Mouse (Mus musculus) skeletal muscle tissue, adult 2 months (tissue): ENCODE measurements around the gene Fbn1.

ENCODE experiments used
- DNase-seq: peaks from one replicate; pipeline ENCODE4 v3.0.0-alpha.2; 2012; ENCODE audit warnings: low read depth, low spot score

Fbn1 gene

DNA sequence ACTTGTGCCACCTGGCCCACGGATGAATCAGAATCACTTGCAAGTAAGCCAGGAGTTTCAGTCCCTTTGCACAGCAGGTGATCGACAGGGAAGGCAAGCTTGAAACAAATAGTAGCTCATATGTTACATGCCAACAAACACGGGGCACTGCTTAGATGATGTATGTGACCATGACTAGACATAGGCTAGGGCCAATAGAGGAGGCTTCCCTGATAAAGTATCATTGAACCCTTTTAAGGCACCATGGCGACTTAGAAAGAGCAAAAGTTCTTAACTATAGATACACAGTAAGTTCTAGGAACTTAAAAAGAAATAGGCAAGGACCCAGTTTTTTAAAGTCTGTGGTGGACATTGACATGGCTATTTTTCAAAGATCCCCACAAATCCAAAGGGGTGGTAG is at the start of gene Fbn1:
Fbn1 (minus strand) TSS at position 101 of the 400 bp plus-strand sequence.
- no peak for DNase-seq

DNA sequence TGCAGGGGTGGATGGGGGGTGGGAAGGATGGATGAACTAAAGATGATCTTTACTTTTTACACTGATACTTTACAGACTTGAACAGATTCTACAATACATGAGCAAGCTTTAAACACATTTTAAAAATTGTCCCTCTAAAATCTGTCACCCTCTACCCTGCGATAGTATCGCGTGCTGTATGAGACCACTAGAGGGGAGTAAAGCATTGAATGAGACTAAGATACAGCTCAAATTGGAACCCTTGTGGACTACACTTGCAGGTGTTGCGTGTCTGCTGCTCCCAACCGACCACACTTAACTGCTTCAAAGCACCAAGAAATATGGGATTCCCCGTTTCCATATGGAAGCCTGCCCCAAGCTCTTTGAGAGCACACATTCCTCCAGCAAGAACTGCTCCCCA is 48.0 kb upstream of the Fbn1 start:
- no peak for DNase-seq

DNA sequence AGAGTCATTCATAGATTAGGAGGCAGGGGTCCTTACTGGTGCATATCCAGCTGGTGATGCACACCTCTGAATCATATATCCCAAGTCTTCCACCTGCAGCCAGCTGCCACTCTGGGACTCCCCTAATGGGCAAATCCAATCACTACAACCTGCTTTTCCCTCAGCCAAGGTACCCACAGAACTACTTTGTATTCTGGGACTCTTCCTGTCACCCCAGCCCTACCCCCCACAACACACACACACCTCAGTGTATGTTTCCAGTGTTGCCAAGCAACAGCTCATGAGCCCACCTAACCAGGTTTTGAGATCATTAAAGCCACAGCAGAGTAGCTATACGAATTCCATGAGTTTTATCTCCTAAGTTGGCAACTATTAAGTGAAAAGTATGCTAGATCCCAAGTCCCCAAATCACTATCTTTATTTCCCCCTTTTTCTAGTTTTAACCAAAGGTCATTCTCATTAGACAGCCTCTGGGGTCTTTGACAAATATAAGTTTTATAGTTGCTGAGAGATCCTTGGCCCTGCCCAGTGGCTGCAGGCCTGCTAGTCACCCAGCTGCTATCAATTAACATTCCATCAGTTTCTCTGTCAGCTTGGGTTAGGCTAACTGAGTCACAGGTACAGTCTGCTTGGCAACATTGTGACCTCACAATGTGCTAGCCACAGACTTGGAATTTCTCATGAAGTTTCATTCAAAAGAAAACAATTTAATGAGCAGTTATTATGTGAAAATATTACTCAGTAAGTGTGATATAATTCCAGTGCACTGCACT is 41.2 kb upstream of the Fbn1 start:
- DNase-seq: no peak

DNA sequence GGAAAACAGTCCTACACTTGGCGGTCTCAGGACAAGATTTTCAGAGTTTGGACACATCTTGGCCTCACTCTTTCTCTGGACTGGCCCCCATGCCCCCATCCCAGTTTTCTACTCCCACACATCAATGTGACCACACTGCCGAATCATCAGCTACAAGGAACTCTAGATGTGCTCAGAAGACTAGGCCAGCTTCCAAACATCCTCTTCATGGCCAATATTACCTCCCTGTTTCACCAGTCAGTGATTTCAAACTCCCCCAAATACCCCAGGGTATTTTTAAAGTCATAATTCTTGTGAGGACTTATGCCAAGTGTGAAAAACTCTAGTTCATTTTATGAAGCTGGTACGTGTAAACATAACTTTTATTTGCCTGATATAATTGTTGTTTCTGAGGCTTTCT is 37.2 kb upstream of the Fbn1 start:
- no peak for DNase-seq

DNA sequence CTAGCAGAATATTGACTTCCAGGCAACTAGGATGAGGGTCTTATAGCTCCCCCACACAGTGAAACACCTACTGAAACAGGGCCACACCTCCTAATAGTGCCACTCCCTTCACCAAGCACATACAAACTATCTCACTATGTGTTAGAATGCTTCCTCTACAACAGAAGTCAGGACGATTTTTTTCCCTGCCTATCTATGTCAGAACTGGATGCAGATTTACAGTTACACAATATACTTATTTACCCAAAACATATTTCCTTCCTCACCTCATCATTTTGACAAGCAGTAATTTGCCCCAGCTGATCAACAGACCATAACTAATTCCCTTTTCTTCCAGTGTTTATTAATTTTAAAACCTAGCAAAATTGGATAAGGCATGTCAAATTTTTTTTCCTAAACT is 35.9 kb upstream of the Fbn1 start:
- no peak for DNase-seq

DNA sequence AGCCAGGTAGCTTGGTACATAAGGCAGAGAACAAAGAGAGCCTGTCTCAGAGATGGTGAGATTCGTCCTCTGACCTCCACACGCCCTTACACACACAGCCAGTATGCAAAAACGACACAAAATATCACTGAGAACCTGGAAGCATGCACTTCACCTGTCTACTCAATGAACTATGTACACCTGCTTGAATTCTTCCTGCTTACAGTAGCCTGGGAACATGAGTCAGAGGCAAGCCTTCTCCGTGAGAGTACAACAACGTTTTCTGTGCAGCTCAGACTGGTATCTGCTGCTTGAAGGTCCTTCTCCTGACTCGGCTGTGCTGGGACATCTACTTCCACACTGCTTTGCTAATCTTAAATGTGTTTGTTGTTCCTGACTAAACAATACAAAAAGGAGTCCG is 33.7 kb upstream of the Fbn1 start:
- DNase-seq: no peak

DNA sequence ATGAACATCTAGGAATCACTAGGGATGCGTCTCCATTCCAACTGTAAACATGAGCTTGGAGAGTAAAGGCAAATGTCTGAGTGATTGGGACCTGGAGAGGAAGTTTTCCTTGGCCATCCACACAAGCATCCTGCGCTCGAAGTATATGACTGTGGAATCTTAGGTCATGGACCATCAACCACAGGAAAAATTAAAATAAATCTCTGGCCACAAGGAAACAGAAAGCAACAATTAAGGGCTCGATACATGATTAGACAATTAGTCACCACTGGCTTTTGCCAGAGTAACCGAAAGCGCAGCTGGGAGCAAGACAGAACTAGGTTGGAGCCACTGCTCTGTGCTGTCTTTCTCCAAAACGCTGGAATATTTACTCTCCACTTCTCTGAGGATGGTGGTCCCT is 32.8 kb upstream of the Fbn1 start:
- DNase-seq: peak; percentile 14

DNA sequence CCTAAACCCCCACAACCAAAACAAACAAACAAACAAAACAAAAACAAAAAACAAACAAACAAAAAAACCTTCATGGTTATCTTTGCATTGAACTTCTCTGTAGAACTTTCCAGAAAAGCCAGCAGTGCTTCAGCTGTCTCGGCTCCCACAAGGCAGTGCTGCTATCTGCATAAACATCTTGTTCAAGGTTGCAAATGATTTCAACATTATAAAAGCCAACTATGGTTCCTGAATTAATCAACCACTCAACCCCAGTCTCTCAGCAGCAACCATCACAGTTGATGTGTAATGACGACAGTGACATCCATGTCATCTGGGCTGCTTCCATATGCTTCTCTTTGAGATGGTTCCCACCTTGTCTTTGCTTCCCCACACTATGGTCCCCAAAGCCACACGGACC is 31.8 kb upstream of the Fbn1 start:
- no peak for DNase-seq

DNA sequence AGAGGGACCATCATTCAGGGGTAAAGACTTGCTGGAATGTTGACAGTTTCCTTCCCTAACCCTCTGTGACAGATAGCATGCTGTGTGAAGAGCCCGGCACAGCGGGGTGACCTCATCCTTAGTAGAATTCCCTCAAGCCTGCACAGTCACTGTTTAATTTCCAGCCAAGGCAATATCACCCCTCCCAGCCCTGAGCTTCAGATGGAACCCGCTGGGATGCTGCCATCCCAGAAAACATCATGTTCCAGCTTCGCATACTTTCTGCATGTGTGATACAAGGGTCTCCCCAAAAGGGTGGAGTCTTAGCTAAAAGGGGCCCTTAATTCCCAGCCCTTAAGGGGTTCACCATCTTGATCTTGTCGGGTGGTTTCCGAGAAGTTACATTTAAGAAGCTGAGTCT is 22.9 kb upstream of the Fbn1 start:
- peak; percentile 83 for DNase-seq

DNA sequence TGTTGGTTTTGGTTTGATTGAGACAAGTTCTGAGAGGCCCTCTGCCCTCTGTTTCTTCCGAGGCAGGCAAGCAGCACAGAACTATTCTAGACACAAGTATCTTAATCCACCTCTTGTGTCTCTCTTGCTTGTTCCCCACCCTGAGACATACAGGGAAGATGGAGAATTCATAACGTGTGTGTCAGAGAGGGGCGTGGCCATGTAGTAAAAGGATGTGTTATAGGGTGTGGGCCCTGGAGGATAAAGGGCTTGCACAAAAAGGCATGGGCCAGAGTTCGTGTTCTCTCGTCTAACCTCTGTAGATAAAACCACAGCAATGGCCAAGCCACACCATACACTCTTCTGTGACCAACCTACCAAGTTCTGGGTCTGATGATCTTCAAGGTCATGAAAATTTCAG is 18.8 kb upstream of the Fbn1 start:
- DNase-seq: no peak

DNA sequence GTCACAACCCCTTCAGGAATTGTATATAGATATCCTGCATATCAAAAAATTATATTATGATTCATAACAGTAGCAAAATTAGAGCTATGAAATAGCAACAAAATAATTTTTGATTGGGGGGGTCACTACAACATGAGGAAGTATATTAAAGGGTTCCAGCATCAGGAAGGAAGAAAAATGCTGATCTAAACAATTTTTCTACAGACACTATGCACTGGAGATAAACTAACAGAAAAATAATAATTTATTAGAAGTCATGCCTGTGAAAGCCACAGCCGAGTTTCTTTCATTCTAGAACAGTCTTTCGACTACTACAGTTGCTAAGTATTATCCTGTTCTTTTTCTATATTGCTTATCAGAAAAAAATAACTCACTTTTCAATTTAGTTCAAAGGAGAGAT is 17.7 kb upstream of the Fbn1 start:
- no peak for DNase-seq

DNA sequence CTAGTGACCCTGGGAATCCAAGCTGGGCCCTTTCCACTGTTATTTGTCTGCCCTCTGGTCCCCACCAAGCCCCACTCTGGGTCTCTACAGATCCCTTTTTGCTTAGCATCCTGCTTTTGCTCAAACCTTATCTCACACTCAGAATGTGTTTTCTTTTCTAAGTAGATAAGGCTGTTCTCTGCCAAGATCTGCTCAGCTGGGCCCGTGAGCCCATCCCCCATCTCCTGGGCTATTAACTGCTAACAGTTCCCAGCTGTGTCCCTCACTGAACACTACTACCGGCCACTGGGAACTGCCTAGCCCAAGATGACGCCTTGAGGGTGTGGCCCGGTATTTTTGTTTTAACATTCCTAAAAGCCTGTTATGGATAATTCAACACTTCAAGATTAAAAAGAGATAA is 8.8 kb upstream of the Fbn1 start:
- DNase-seq: peak; percentile 59

DNA sequence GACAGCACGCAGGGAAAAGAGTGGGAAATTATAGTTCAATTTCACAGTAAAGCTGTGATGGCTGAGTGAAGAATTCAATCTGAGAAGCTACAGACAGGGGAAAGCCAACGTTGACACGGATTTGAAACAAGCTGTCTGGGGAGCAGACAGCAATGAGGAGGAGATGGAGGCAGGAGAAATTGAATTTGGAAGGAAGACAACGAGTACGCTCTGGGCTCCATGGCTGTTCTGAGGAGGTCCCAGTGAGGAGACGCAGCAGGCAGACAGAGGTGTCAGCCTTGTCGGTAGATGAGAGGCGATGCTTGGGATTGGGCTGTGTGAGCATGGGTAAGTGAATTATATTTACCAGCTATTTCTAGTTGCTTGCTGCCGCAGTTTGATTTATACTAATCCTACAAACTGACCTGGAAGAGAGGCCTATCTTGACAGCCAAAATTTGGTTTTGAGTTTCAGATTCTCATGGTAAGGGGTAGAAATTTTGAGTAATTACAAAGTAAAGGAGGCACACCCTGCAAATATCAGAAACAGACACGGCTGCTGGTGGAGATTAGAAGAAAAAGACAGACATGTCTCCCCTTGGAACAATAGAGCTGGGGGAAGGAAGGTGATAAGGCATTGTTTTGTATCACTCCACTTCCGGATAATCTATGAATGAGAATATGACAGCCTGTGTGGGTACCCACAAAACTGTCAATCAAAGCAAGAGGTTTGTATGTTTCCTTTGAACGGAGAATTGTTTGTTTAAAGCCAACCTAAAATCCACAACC is 7.7 kb upstream of the Fbn1 start:
- no peak for DNase-seq

DNA sequence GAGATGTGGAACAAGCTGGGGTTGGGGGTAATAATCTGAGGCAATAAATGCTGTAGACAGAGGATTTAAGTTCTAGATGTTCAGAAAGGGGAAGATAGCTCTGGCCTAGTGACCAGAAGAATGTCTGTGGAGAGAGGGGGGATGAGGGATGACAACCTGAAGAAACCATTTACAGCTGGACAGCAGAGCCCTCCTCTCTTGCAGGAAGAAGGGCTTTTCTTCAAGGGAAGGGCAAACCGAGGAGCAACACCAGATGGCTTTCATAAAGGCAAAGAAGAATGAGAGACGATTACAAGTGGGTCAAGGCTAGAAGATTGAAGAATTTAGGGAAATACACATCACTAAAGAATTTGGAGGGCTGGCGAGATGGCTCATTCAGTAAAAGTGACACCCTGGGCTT is 6.6 kb upstream of the Fbn1 start:
- no peak for DNase-seq

DNA sequence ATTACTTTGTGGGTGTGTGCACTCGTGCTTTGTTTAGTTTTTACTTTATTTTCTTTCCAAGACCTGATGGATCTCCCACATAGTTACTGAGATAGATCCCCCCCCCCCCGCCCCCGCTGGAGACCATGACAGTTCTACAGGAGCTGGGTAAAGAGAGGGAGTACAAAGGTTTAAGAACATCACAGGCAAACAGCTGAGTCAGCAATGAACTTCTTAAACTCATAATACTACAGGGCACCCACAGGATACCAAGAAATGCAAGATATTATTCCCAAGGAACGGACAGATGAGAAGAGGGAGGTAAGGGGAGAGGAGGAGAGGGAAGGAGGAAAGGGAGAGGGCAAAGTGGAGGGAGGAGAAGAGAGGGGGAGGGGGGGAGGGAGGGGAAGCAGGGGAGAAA is 4.8 kb upstream of the Fbn1 start:
- no peak for DNase-seq

DNA sequence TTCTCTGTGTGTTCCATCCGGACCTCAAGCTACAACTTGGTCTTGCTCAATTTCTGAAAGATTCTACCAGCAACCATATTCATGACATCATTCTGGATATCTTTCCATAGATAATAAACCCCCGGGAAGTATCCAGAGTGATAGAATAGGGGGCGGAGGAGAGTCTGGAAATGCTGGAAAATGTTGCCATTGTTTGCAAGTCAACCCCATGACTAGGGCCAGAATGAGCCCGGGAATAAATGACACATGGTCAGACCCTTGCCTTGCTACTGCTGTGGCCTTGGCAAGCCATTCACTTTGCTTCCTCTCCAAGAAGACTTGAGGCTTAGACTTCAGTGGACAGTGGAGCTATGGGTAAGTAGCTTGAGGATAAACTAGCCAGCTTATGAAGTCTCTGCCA is 4.1 kb upstream of the Fbn1 start:
- no peak for DNase-seq

DNA sequence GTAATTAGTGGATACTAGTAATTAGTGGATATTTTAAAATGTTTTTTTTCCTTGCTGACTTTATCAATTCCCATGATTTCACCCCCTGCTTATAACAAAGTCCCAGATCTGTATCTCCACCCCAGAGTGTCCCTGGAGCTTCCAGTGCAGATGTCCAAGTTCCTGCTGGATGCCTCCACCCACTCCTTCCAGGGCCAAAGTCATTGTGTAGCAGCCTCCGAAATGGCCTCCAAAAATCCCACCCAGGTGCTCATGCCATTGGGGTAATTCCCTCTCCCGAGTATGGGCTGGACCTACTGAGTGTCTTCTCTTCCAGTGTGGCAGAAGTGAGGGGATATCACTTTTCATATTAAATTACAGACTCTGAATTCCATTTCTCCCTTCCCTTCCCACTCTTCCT is 3.0 kb upstream of the Fbn1 start:
- DNase-seq: peak; percentile 49

DNA sequence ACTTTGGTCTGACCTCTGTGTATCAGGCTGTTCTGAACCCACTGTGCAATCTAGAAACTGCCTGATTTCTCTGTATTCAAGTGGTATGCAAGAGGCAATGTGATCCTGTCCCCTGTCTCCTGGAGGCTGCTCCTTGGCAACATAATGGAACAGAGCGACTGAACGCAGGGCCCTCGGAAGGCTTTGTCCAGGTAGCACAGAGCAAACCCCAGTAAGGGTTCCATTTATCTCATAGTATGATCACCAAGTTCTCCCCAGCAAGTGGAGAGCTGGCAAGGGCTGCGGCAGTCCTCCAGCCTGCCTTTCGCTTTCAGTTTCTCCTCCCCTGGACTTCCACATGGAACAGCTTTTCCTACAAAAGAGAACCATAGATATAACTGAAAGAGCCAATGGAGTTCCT is 588 bp upstream of the Fbn1 start:
- DNase-seq: no peak

DNA sequence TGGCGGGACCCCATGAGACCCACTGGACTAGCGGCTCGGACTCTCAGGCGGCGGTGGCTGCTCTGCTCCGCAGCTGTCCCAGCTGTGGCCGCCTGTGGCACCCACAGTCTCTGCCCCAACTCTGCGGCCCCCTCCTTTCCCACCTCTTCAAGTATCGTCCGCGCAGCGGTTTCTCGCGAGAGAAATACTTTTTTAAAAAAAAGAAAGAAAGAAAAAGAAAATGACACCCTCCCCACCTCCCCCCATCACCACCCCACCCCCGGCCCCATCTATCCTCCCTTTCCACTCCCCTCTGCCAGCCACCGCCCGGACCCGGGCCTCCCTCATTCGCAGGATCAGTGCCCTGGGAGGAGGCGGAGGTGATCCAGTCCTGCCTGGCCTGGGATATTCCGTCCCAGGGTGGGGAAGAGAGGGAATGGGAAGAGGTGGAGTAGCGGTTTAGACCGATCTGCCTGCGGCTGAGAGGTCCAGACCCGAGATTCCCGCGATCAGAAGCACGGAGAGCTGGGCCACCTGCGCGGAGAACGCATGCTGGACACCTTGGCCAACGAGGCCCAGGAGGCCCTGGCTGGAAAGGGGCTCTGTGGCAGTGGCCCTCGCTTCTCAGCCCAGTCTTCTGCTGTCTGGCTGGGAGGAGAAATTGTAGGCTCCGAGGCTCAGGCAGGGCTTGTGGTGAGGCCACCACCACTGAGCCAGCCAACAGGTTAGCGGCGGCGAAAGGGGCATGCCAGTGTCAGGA is 1.3 kb downstream of the Fbn1 start:
- DNase-seq: peak; percentile 63

DNA sequence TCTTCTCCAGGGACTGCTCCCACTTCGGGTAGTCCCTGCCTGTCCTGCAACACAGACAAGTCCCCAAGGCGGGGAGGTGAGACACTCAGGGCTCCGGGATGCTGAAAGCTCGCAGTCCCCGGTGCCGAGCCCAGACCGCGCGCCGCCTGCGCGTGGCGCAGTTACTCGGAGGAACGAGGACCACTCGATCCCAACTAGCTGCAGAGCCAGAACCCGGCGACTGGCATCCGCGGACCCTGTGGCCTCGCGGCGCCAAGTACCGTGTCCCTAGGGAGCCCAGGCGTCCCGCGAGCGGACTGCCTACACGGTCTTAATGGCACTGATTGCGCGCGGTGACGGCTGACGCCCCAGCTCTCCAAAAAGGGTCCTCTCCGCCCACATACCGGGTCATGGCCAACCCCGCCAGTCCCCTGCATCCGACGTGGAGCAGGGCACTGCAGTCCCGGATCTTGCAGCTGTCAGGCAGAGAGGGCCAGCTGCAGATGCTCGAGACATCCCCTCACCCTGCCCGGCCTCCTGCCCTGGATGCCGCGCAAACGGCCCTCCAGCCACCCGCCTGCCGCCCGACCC is 2.0 kb downstream of the Fbn1 start:
- DNase-seq: no peak

DNA sequence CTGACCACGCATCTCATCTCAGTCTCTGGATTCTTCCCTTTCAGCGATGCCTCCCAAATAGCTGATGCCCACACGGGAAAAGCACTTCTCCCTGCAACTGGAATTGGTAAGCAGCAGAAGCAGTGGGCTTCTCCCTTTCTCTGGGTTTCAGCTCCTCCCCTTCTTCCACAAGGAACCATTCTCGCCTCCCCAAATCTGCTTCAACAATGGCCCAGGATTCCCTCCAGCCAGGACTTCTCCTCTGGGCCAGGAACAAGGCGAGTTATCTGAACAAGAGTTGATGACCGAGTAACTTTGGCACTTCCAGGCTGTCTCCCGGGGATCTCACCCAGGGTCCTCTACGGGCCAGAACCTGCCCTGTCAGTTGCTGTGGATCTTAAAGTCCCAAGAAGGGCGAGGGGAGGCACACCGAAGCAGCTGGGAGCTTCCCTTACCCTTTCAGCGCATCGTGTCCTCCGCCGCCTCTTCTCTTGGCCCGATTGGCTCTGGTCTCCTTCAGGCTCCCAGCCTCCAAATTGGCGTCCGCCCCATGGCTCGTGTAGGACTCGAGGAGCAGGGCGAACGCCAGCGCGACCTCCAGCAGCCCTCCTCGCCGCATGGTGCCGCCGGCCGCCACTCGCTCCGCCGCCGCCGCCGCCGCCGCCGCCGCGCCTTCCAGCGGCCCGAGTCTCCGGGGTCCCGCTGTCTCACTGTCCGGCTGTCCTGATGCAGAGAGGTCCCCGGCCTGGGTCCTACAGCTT is 2.6 kb downstream of the Fbn1 start, which contains the start of gene Gm9913:
Gm9913 (plus strand) TSS at position 84 of the 740 bp plus-strand sequence.
- no peak for DNase-seq
